Mouse (Mus musculus): ENCODE data around the gene Tex36.

Gene Tex36

DNA sequence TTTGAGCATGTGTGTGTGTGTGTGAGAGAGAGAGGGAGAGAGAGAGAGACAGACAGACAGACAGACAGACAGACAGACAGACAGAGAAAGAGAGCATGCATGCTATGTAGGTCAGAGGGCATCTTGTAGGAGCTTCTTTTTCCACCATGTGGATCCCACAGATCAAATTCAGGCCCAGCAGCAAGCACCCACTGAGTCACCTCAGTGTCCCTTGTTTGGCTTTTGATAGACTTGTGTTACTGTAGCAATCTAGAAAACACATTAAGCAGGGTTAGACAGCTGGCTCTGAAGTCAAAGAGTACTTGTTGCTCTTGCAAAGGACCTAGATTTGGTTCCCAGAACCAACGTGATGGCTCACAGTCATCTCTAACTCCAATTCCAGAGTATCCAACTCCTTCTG, 10.2 kb downstream of the Tex36 start:
- no peak for DNase-seq (ENCODE audit: low read depth, low spot score)

DNA sequence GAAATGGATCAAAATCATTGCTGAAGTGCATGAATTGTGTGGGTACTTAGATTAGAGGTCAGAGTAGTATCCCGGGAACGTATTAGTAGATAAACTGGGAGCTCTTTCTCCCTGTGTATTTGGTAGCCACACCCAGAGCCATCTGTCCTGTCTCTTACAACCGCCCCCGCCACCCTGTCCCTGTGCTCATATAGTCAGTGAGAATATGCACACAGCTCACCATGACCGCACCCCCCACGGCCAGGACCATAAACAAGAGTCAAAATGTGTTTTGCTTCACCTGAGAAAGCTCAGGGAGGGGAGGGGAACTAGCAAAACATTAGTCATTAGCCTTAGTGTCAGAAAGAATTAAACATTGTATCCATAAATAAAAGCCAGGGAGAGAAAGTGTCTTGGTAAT, 18.7 kb downstream of the Tex36 start:
- DNase-seq (ENCODE audit: low read depth, low spot score) = no peak

GRCm38 (mm10) chr7:133580296-133580640, 21.7 kb downstream of the Tex36 start:
- no peak for DNase-seq (ENCODE audit: low read depth, low spot score)

DNA sequence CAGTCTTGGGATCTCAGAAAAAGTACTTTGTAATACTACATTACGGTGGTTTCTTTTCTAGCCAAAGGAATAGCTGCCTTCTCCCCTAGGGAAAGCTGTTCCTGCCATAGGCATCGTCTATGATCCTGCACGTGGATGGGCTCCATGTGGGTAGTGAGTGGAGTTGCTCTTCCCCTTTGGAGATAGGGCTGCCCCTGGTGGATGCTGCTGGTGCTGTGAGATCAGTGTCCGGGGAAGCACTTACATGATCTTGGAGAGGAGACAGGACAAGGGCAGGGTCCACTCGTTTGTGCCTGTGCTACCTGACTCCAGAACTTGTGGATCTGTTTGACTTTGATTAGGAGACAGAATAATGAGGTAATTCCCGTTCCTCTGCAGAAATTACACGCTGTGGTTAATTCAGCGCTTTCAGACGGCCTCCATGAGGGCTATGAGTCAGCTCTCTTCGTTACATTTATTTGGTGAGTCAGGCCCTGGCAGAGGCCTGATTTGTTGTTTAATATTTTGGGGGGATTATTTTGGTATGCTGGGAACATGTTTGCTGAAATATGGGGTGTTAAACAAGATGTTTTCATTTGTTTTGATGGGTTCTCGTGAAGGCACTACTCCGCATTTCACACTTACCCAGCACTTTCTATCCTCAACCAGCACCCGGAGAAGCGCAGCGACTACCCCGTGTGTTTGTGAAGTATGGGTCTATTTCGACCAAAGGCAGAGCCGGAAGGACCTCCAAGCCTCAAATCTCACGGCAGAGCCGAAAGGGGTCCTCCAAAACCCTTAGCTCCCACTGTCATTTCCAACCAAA, 22.3 kb downstream of the Tex36 start:
- peak; percentile 51 for DNase-seq (ENCODE audit: low read depth, low spot score)

DNA sequence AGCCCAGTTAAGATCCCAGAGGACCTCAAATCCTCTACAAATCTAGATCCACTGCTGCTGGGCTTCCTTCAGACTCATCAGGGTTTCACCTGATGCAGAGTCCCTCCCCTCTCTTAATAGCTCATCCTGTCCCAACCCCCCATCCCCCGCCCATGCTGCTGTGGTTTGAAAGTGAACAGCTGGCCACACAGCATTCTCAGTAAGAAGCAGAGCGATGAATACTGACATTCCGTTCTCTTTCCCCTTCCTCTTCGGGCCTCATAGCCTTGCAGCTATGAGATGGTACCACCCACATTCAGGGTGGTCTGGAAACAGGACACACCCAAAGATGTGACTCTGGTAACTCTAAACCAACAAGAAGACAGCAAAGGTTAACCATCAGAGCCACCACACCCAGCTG, 25.1 kb downstream of the Tex36 start:
- DNase-seq (ENCODE audit: low read depth, low spot score) = peak; percentile 93

- no peak for DNase-seq (ENCODE audit: low read depth, low spot score)
Observed at GRCm38 (mm10) chr7:133576281-133576680, 25.7 kb downstream of the Tex36 start.

- peak; percentile 53 for DNase-seq (ENCODE audit: low read depth, low spot score)
Observed at GRCm38 (mm10) chr7:133571927-133572326, 30.0 kb downstream of the Tex36 start.

- DNase-seq (ENCODE audit: low read depth, low spot score) = no peak
Observed at GRCm38 (mm10) chr7:133569194-133569880, 32.6 kb downstream of the Tex36 start.

GRCm38 (mm10) chr7:133564600-133564999, 37.4 kb downstream of the Tex36 start:
- DNase-seq (ENCODE audit: low read depth, low spot score) = no peak

- no peak for DNase-seq (ENCODE audit: low read depth, low spot score)
Observed at GRCm38 (mm10) chr7:133563175-133563824, 38.7 kb downstream of the Tex36 start.

- peak; percentile 69 for DNase-seq (ENCODE audit: low read depth, low spot score)
Observed at GRCm38 (mm10) chr7:133555786-133556492, 46.0 kb downstream of the Tex36 start.

DNA sequence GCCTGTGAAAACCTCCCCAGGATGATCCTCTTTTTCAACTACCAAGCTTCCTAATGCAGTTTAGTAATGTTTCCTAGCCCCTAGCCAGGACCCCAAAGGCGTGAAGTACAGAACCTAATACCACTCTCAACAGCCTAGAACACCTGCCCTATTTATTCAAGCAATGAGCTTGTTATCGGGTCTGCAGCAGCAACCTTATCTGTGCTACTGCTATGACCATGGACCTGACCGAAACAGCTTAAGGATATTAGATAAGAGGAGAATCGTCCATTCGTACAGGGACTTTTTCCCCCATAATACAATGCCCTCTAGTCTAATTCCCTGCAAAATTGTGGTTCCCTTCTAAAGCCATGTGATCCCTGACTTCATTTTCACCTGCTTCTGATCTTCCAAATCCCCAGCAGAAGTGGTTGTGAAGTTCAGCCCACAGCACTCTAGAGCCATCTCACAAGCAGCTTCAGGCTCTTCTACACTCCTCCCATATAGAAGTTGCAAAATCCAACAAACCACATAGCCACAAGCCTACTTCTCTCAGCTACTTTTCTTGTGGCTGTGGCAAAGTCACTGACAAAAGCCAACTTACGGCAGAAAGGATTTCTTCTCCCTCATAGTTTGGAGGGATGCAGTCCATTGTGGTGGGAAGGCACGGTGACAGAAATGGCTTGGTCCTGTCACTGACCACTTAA, 49.5 kb downstream of the Tex36 start:
- no peak for DNase-seq (ENCODE audit: low read depth, low spot score)

- DNase-seq (ENCODE audit: low read depth, low spot score) = no peak
Observed at GRCm38 (mm10) chr7:133551000-133551399, 51.0 kb downstream of the Tex36 start.

GRCm38 (mm10) chr7:133548434-133548833, 53.5 kb downstream of the Tex36 start:
- DNase-seq (ENCODE audit: low read depth, low spot score) = no peak

DNA sequence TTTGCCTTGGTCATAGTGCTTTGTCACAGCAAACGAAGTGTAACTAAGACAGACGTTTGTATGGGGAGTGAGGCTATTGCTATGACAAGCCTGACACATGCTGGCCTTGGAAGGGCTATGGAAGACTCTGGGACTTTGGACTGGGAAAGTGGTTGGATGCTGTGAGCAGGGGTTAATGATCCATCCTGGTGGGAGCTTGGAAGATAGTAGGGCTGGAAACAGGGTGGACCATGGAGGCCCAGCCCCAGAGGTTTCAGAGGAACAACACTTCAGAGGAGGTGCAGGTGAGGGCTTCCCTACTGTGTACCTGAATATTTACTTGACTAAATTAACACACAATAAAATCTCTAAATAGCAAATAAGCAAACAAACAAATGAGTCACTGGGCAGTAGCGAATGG, 56.3 kb downstream of the Tex36 start:
- no peak for DNase-seq (ENCODE audit: low read depth, low spot score)

GRCm38 (mm10) chr7:133544966-133545365, 57.0 kb downstream of the Tex36 start:
- DNase-seq (ENCODE audit: low read depth, low spot score) = no peak

DNA sequence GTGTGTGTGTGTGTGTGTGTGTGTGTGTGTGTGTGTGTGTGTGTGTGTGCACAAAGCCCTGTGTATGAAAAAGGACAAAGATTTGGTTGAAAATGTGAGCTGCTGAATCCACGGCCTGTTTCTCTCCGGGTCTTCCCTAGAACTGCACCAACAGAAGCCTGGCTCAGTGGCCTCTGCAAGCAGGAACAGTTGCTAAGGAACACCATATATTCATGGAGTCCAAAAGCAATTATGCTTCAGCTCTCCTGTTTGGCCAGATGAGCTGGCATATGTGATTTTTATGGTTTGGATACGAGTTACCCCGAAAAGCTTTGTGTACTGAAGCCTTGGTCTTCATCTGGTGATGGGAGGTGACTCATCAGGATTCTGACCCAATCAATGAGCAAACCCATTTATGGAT, 58.8 kb downstream of the Tex36 start:
- DNase-seq (ENCODE audit: low read depth, low spot score) = no peak

- DNase-seq (ENCODE audit: low read depth, low spot score) = no peak
Observed at GRCm38 (mm10) chr7:133537366-133537765, 64.6 kb downstream of the Tex36 start.
